Mouse (Mus musculus): ENCODE measurements at regions not wholly inside any gene's neighbourhood (a gene's known extent, or its start where the extent isn't known, plus 50 kb on each side); places are given as distances from the start of the nearest gene placed in this dataset.

DNA sequence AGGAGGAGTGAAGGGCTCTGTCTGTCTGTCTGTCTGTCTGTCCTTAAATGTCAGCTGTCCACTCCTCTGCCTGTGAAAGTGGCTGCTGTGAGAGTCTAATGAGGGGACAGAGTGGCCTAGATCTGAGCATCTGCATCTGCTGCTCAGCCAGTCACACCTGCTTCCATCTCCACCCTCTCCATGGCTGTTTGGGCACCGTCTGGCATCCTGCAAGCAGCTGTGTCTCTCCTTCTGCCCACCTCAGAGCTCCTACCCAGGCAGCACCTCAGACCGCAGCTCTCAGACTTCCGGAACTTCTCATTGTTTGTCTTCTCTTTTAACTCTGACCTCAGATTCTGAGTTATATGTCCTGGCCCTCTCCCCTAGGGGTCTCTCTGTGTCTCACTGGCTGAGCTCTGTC is 159.2 kb downstream of the Gm26897 start:
- no peaks in the 10 kb centered on the region for H3K4me1 ChIP-seq (ENCODE audit: control insufficient read depth, insufficient read depth, low read length)
- WGBS: 49% methylated on average over 3 of the region's 3 CpGs
- TF ChIP-seq CTCF (conservative IDR thresholded peaks at IDR 0.05; ENCODE audit: insufficient read depth, insufficient read length, low read depth, low read length) (no peak), POLR2A (IDR thresholded peaks at IDR 0.05; ENCODE audit: low read depth, low read length) (no peak)
- no peaks in the 10 kb centered on the region for H3K36me3 ChIP-seq (ENCODE audit: control insufficient read depth, insufficient read depth, low read length)
- no peak for DNase-seq
- H3K4me3 ChIP-seq (ENCODE audit: insufficient read depth, low read depth, low read length): no peak overlapping the region
- H3K27ac ChIP-seq (ENCODE audit: insufficient read depth, low read depth, low read length): no peak overlapping the region
- H3K27me3 ChIP-seq (replicated peaks; ENCODE audit: control insufficient read depth, insufficient read depth, low read length): no peaks in the 10 kb centered on the region

DNA sequence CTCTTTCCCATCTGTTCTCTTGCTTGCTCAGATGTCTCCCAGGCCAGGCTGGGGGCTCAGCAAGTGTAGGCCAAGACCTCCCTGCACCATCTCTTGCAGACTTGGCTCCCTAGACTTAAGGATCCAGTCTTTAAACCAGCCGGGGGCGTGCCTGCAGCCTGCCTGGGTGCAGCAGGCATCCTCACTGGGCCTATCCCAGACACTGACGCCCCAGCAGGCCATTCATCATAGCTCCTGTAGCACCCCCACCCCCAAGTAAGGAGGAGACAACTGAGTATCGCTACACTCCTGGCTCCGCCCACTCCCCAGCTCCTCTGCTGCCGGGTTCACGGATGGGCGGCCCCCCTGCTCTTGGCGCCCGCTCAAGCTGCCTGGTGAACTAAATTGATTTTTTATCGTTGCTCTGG is 160.2 kb downstream of the Gm26897 start:
- peak; percentile 53 for DNase-seq
- no peak overlapping the region for H3K4me3 ChIP-seq (ENCODE audit: insufficient read depth, low read depth, low read length)
- no peaks in the 10 kb centered on the region for H3K36me3 ChIP-seq (ENCODE audit: control insufficient read depth, insufficient read depth, low read length)

DNA sequence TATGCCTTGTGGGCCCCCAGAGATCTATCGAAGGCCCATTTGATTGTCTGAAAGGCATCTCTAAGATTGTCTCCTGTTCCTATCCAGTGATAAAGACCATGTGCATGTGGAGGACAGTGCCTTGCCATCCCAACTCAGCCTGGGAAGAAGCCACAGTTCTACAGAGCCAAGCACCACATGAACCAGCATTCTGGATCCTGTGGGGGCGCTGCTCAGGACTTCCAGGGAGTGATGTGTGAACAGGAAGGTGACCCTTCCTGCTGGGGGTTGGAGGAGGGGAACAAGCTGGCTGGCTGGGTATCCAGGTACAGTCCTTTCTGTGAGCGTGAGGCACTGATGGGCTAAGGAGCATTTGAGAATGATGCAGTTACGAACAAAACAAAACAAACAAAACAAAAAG is 163.8 kb downstream of the Gm26897 start:
- TF ChIP-seq POLR2A (IDR thresholded peaks at IDR 0.05; ENCODE audit: low read depth, low read length) (no peak), CTCF (conservative IDR thresholded peaks at IDR 0.05; ENCODE audit: insufficient read depth, insufficient read length, low read depth, low read length) (no peak)
- DNase-seq: no peak
- 67% methylated on average over 4 of the region's 4 CpGs for WGBS
- H3K4me3 ChIP-seq (ENCODE audit: insufficient read depth, low read depth, low read length): no peak overlapping the region
- no peaks in the 10 kb centered on the region for H3K4me1 ChIP-seq (ENCODE audit: control insufficient read depth, insufficient read depth, low read length)
- no peak overlapping the region for H3K27ac ChIP-seq (ENCODE audit: insufficient read depth, low read depth, low read length)
- no peaks in the 10 kb centered on the region for H3K36me3 ChIP-seq (ENCODE audit: control insufficient read depth, insufficient read depth, low read length)
- no peaks in the 10 kb centered on the region for H3K27me3 ChIP-seq (replicated peaks; ENCODE audit: control insufficient read depth, insufficient read depth, low read length)

More for the DNA sequence above, 160.2 kb downstream of the Gm26897 start:
- H3K27ac ChIP-seq (ENCODE audit: insufficient read depth, low read depth, low read length): no peak overlapping the region
- H3K27me3 ChIP-seq (replicated peaks; ENCODE audit: control insufficient read depth, insufficient read depth, low read length): no peaks in the 10 kb centered on the region
- TF ChIP-seq CTCF (conservative IDR thresholded peaks at IDR 0.05; ENCODE audit: insufficient read depth, insufficient read length, low read depth, low read length) (no peak), POLR2A (IDR thresholded peaks at IDR 0.05; ENCODE audit: low read depth, low read length) (no peak)
- no peaks in the 10 kb centered on the region for H3K4me1 ChIP-seq (ENCODE audit: control insufficient read depth, insufficient read depth, low read length)
- under 1% methylated on average over 11 of the region's 11 CpGs for WGBS

DNA sequence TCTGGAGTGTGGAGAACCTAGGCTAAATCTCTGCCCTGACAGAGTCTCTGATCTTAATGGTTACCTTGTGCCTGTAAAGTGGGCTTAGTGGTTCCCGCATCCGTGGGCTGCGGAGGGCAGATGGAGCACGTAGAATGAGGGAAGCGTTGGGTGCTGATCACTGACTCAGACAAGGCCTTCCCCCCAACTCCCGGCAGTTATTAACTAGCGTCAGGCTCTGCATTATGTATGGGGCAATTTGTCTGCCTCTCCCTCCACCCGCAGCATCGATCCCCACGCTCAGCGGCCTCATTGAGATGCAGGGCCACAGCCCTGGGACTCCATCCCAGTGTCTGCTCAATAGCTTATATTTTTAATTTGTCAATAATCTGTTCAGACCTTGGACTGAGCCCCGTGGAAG is 164.8 kb downstream of the Gm26897 start:
- 55% methylated on average over 12 of the region's 12 CpGs for WGBS
- no peak for DNase-seq
- H3K4me3 ChIP-seq (ENCODE audit: insufficient read depth, low read depth, low read length): no peak overlapping the region
- H3K36me3 ChIP-seq (ENCODE audit: control insufficient read depth, insufficient read depth, low read length): no peaks in the 10 kb centered on the region
- no peak overlapping the region for H3K27ac ChIP-seq (ENCODE audit: insufficient read depth, low read depth, low read length)
- no peaks in the 10 kb centered on the region for H3K27me3 ChIP-seq (replicated peaks; ENCODE audit: control insufficient read depth, insufficient read depth, low read length)
- no peaks in the 10 kb centered on the region for H3K4me1 ChIP-seq (ENCODE audit: control insufficient read depth, insufficient read depth, low read length)
- TF ChIP-seq CTCF (conservative IDR thresholded peaks at IDR 0.05; ENCODE audit: insufficient read depth, insufficient read length, low read depth, low read length) (no peak), POLR2A (IDR thresholded peaks at IDR 0.05; ENCODE audit: low read depth, low read length) (no peak)

DNA sequence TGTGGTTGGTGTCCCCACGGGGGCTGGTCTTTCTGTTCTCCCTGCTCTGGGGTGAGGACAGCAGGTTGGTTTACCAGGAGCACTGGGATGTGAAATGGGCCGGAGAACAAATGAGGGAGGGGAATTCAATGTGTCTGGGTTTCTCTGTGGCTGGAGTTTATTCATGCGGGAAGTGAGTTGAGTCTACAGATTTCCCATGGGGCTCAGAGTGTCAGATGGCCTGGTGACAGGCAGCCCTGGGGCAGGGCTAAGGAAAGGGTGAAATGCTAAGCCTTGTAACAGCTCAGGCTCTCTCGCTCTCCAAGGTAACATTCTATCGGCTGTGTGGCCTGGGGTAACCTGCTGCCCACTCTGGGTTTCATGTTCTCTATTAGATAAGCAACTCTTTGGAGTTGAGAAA is 167.5 kb downstream of the Gm26897 start:
- no peaks in the 10 kb centered on the region for H3K27me3 ChIP-seq (replicated peaks; ENCODE audit: control insufficient read depth, insufficient read depth, low read length)
- H3K36me3 ChIP-seq (ENCODE audit: control insufficient read depth, insufficient read depth, low read length): no peaks in the 10 kb centered on the region
- no peaks in the 10 kb centered on the region for H3K4me1 ChIP-seq (ENCODE audit: control insufficient read depth, insufficient read depth, low read length)
- DNase-seq: no peak
- H3K27ac ChIP-seq (ENCODE audit: insufficient read depth, low read depth, low read length): no peak overlapping the region
- WGBS: 37% methylated on average over 5 of the region's 5 CpGs
- no peak overlapping the region for H3K4me3 ChIP-seq (ENCODE audit: insufficient read depth, low read depth, low read length)
- TF ChIP-seq CTCF (conservative IDR thresholded peaks at IDR 0.05; ENCODE audit: insufficient read depth, insufficient read length, low read depth, low read length) (no peak), POLR2A (IDR thresholded peaks at IDR 0.05; ENCODE audit: low read depth, low read length) (no peak)

DNA sequence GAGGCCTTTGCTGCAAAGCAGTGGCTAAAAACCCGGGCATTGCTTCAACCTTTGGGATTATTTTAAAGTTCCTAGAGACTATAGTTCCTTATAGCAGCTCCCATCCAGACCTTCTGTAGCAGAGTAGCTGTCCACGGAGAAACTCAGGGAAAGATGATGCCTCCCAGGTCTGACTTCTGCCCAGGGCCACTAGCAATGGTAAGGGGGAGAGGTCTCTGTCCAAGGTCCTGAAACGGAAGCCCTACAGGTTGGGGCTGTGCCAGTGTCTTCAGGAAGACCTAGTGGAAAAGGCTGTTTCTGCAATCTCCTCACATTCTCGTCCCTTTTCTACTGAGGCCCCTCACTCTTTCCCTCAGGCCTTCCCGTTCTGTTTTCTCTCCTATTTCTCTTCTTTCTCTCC is 168.0 kb downstream of the Gm26897 start:
- 16% methylated on average over 5 of the region's 5 CpGs for WGBS
- Histone ChIP-seq H3K4me1 (ENCODE audit: control insufficient read depth, insufficient read depth, low read length) (no peaks in the 10 kb centered on the region), H3K36me3 (ENCODE audit: control insufficient read depth, insufficient read depth, low read length) (no peaks in the 10 kb centered on the region), H3K27me3 (replicated peaks; ENCODE audit: control insufficient read depth, insufficient read depth, low read length) (no peaks in the 10 kb centered on the region), H3K4me3 (ENCODE audit: insufficient read depth, low read depth, low read length) (no peak overlapping the region), H3K27ac (ENCODE audit: insufficient read depth, low read depth, low read length) (no peak overlapping the region)
- TF ChIP-seq CTCF (conservative IDR thresholded peaks at IDR 0.05; ENCODE audit: insufficient read depth, insufficient read length, low read depth, low read length): no peak
- TF ChIP-seq POLR2A (IDR thresholded peaks at IDR 0.05; ENCODE audit: low read depth, low read length): no peak
- DNase-seq: peak; percentile 25

DNA sequence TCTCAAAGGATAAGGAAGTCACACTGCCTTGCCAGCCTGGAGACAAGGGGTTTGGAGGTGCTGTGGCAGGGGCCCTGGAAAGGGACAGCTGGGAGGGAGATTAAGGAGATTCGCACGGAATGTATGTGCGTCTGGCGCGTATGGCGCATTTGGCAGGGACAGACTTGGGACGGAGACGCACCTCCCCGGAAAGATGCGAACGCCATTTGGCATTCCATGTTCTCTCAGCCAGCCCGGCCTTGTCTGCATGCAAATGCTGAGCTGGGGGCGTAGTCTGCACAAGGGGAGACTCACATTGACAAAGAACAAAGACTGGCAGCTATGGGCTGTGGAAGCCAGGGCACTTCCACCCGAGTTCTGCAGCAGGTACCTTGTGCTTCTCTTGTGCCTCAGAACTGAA is 174.4 kb downstream of the Gm26897 start:
- whole genome bisulfite sequencing: 83% methylated on average over 14 of the region's 14 CpGs
- TF ChIP-seq CTCF (conservative IDR thresholded peaks at IDR 0.05; ENCODE audit: insufficient read depth, insufficient read length, low read depth, low read length) (no peak), POLR2A (IDR thresholded peaks at IDR 0.05; ENCODE audit: low read depth, low read length) (no peak)
- DNase-seq: no peak

DNA sequence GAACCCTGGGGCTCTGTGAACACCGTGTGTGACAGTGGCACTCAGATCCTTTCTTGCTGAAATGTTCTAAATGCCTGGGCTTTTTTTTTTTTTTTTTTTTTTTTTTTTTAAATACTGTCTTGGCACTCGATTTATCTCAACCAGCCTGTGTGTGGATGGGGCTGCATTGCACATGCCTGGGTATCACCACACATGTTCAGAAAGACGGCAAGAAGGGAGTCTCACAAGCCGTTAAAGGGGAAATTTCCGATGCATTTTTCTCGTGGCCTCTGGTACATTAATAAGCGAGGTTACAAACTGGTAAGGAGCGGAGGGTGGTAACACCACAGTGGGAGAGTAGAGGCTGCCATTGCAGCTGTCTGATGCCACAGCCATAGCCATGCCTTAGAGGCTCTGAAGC is 176.8 kb downstream of the Gm26897 start:
- H3K4me3 ChIP-seq (ENCODE audit: insufficient read depth, low read depth, low read length): no peak overlapping the region
- no peak for DNase-seq
- 75% methylated on average over 8 of the region's 8 CpGs for WGBS
- H3K4me1 ChIP-seq (ENCODE audit: control insufficient read depth, insufficient read depth, low read length): no peaks in the 10 kb centered on the region
- TF ChIP-seq CTCF (conservative IDR thresholded peaks at IDR 0.05; ENCODE audit: insufficient read depth, insufficient read length, low read depth, low read length): no peak
- no peaks in the 10 kb centered on the region for H3K27me3 ChIP-seq (replicated peaks; ENCODE audit: control insufficient read depth, insufficient read depth, low read length)
- H3K36me3 ChIP-seq (ENCODE audit: control insufficient read depth, insufficient read depth, low read length): no peaks in the 10 kb centered on the region
- H3K27ac ChIP-seq (ENCODE audit: insufficient read depth, low read depth, low read length): no peak overlapping the region

More for the DNA sequence above, 174.4 kb downstream of the Gm26897 start:
- no peaks in the 10 kb centered on the region for H3K27me3 ChIP-seq (replicated peaks; ENCODE audit: control insufficient read depth, insufficient read depth, low read length)
- H3K4me3 ChIP-seq (ENCODE audit: insufficient read depth, low read depth, low read length): no peak overlapping the region
- H3K27ac ChIP-seq (ENCODE audit: insufficient read depth, low read depth, low read length): no peak overlapping the region
- H3K36me3 ChIP-seq (ENCODE audit: control insufficient read depth, insufficient read depth, low read length): no peaks in the 10 kb centered on the region
- no peaks in the 10 kb centered on the region for H3K4me1 ChIP-seq (ENCODE audit: control insufficient read depth, insufficient read depth, low read length)

Data from kidney, adult 2 months (tissue).